Mouse (Mus musculus): ENCODE results near the gene Hcn1. TPM values are rescaled to one million over a fixed set of nuclear protein-coding genes. Genes with fewer than 3 reads are reported as not detected.
"Not testable (repeated sequence)": the region's sequence is repeated elsewhere in the genome, so short reads cannot be mapped to it uniquely, and the experiment has no call there.

Gene Hcn1
- polyA plus RNA-seq, 1 experiment: 0.04 TPM

DNA sequence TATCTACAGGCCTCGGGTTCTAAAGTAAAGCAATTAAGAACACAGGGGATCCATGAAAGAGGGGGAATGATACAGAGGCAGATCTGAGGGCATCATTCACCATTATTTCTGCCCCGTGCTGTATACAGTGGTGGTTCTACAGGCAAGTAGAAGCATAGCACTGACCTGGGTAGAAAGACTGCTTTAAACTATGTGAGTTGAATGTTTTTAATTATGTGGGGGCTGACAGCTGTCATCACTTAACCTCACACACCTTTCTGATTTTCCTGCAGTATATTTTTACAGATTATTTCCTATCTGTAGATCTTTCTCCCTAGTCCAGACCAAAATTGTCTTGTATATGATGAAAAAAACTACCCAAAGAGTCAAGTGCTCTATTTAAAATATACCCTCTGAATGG lies 382.2 kb downstream of the Hcn1 start:
- Histone ChIP-seq H3K36me3 (ENCODE audit: control insufficient read depth, insufficient read depth) (no peaks in the 10 kb centered on the region), H3K4me3 (ENCODE audit: insufficient read depth, poor library complexity, severe bottlenecking) (no peak overlapping the region), H3K27me3 (ENCODE audit: control insufficient read depth, insufficient read depth, insufficient read length) (no peaks in the 10 kb centered on the region), H3K79me3 (ENCODE audit: low read depth) (no peaks in the 10 kb centered on the region), H3ac (ENCODE audit: control insufficient read depth, insufficient read length, low read depth) (no peak overlapping the region), H3K79me2 (ENCODE audit: control insufficient read depth, insufficient read depth) (no peaks in the 10 kb centered on the region)
- no peak for TF ChIP-seq MAX (IDR thresholded peaks at IDR 0.05)
- no peak for TF ChIP-seq MYOD1 (IDR thresholded peaks at IDR 0.05; ENCODE audit: control insufficient read depth, insufficient read length, low read depth)
- TF ChIP-seq CEBPB (IDR thresholded peaks at IDR 0.05; ENCODE audit: low read depth): no peak
- TF ChIP-seq MYOG (IDR thresholded peaks at IDR 0.05; ENCODE audit: control insufficient read depth, extremely low read depth, insufficient read length): no peak
- TF ChIP-seq CTCF (IDR thresholded peaks at IDR 0.05; ENCODE audit: control insufficient read depth, insufficient read depth, insufficient read length): no peak
- no peak for TF ChIP-seq USF1 (IDR thresholded peaks at IDR 0.05; ENCODE audit: low read depth)
- TF ChIP-seq FOSL1 (IDR thresholded peaks at IDR 0.05; ENCODE audit: insufficient read depth, low read length, poor library complexity, severe bottlenecking): no peak

DNA sequence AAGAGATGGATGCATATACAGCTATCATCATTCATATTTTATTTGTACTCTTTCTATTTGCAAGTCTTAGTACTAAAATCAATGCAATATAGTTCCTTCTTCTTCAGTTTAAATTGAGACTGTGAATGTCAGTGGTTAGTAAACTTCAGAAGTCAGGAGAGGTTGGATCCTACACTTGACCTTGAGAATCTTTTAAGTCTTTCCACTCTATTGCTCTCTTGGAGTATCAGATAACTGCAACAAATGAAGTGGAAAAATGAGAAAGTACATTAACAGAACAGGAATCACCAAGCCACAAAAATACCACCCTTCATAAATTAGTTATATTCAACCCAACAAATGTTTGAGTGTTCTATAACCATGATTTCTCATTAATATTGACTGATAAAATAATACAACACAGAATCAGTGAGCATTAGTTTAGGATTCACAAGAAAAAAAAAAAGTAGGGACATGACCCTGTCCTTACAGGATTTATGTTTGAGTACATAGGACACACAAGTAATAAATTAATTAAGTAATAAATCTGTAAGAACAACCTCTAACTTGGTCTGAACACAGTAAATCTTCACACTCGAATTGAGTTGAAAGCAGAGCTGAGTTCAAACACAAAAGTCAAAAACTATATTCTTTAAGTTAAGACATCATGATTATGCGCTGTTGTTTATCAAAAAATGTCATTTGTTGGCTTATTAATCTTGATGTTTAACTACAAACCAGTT lies 397.8 kb downstream of the Hcn1 start:
- no peaks in the 10 kb centered on the region for H3K36me3 ChIP-seq (ENCODE audit: control insufficient read depth, insufficient read depth)
- no peaks in the 10 kb centered on the region for H3K79me3 ChIP-seq (ENCODE audit: low read depth)
- no peak overlapping the region for H3K4me3 ChIP-seq (ENCODE audit: insufficient read depth, poor library complexity, severe bottlenecking)
- H3K79me2 ChIP-seq (ENCODE audit: control insufficient read depth, insufficient read depth): no peaks in the 10 kb centered on the region
- H3ac ChIP-seq (ENCODE audit: control insufficient read depth, insufficient read length, low read depth): no peak overlapping the region
- H3K27me3 ChIP-seq (ENCODE audit: control insufficient read depth, insufficient read depth, insufficient read length): no peaks in the 10 kb centered on the region
- TF ChIP-seq MAX (IDR thresholded peaks at IDR 0.05) (no peak), MYOG (IDR thresholded peaks at IDR 0.05; ENCODE audit: control insufficient read depth, extremely low read depth, insufficient read length) (no peak), CEBPB (IDR thresholded peaks at IDR 0.05; ENCODE audit: low read depth) (no peak), CTCF (IDR thresholded peaks at IDR 0.05; ENCODE audit: control insufficient read depth, insufficient read depth, insufficient read length) (no peak), MYOD1 (IDR thresholded peaks at IDR 0.05; ENCODE audit: control insufficient read depth, insufficient read length, low read depth) (no peak), FOSL1 (IDR thresholded peaks at IDR 0.05; ENCODE audit: insufficient read depth, low read length, poor library complexity, severe bottlenecking) (no peak), USF1 (IDR thresholded peaks at IDR 0.05; ENCODE audit: low read depth) (no peak)

DNA sequence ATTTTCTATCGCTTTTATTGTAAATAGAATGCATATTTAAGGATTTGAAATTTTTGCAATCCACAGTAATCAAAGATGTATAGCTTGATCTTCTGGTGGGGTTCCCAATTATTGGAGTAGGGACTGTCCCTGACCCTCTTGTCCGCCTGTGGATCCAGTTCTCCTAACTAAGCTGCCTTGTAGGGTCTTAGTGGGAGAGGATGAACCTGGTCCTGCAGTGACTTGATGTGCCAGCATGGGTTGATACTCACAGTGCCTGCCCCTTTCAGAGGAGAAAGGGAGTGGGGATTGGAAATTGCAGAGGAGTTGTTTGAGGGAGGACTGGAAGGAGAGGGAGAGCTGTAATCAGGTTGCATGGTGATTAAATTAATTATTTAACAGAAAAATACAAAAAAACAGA lies 398.4 kb downstream of the Hcn1 start:
- Histone ChIP-seq H3K27me3 (ENCODE audit: control insufficient read depth, insufficient read depth, insufficient read length) (no peaks in the 10 kb centered on the region), H3K36me3 (ENCODE audit: control insufficient read depth, insufficient read depth) (no peaks in the 10 kb centered on the region)
- no peak for TF ChIP-seq MYOG (IDR thresholded peaks at IDR 0.05; ENCODE audit: control insufficient read depth, extremely low read depth, insufficient read length)
- no peak for TF ChIP-seq MAX (IDR thresholded peaks at IDR 0.05)
- TF ChIP-seq FOSL1 (IDR thresholded peaks at IDR 0.05; ENCODE audit: insufficient read depth, low read length, poor library complexity, severe bottlenecking): no peak
- no peak for TF ChIP-seq CTCF (IDR thresholded peaks at IDR 0.05; ENCODE audit: control insufficient read depth, insufficient read depth, insufficient read length)
- TF ChIP-seq MYOD1 (IDR thresholded peaks at IDR 0.05; ENCODE audit: control insufficient read depth, insufficient read length, low read depth): no peak
- no peak for TF ChIP-seq USF1 (IDR thresholded peaks at IDR 0.05; ENCODE audit: low read depth)
- TF ChIP-seq CEBPB (IDR thresholded peaks at IDR 0.05; ENCODE audit: low read depth): no peak

DNA sequence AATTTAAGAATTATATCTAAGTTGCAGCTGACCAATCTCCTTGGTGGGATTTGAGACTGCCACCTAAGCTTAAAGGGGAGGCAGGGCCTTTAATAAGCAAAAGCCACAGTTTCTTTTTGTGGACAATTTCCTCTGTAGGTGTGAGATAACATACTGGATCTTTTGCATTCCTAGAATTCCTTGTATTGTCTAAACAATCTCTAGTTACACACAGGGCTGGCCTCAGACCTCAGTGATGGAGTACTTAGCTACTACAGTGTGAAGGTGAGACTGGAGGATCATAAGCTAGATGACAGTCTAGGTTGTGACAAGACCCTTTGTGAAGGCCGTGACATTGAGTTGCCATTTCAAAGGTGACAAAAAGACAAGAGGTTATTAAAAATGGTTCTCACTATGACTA lies 419.1 kb downstream of the Hcn1 start:
- TF ChIP-seq MAX (IDR thresholded peaks at IDR 0.05): no peak
- TF ChIP-seq CTCF (IDR thresholded peaks at IDR 0.05; ENCODE audit: control insufficient read depth, insufficient read depth, insufficient read length): no peak
- TF ChIP-seq FOSL1 (IDR thresholded peaks at IDR 0.05; ENCODE audit: insufficient read depth, low read length, poor library complexity, severe bottlenecking): no peak
- no peak for TF ChIP-seq USF1 (IDR thresholded peaks at IDR 0.05; ENCODE audit: low read depth)
- no peak for TF ChIP-seq CEBPB (IDR thresholded peaks at IDR 0.05; ENCODE audit: low read depth)
- TF ChIP-seq MYOG (IDR thresholded peaks at IDR 0.05; ENCODE audit: control insufficient read depth, extremely low read depth, insufficient read length): no peak
- no peak for TF ChIP-seq MYOD1 (IDR thresholded peaks at IDR 0.05; ENCODE audit: control insufficient read depth, insufficient read length, low read depth)
- Histone ChIP-seq H3K4me3 (ENCODE audit: insufficient read depth, poor library complexity, severe bottlenecking) (no peak overlapping the region), H3K27me3 (ENCODE audit: control insufficient read depth, insufficient read depth, insufficient read length) (no peaks in the 10 kb centered on the region), H3K79me3 (ENCODE audit: low read depth) (no peaks in the 10 kb centered on the region), H3ac (ENCODE audit: control insufficient read depth, insufficient read length, low read depth) (no peak overlapping the region), H3K36me3 (ENCODE audit: control insufficient read depth, insufficient read depth) (no peaks in the 10 kb centered on the region), H3K79me2 (ENCODE audit: control insufficient read depth, insufficient read depth) (no peaks in the 10 kb centered on the region)

More for the DNA sequence above, 398.4 kb downstream of the Hcn1 start:
- H3K79me2 ChIP-seq (ENCODE audit: control insufficient read depth, insufficient read depth): no peaks in the 10 kb centered on the region
- H3K4me3 ChIP-seq (ENCODE audit: insufficient read depth, poor library complexity, severe bottlenecking): no peak overlapping the region
- H3K79me3 ChIP-seq (ENCODE audit: low read depth): no peaks in the 10 kb centered on the region
- H3ac ChIP-seq (ENCODE audit: control insufficient read depth, insufficient read length, low read depth): no peak overlapping the region

DNA sequence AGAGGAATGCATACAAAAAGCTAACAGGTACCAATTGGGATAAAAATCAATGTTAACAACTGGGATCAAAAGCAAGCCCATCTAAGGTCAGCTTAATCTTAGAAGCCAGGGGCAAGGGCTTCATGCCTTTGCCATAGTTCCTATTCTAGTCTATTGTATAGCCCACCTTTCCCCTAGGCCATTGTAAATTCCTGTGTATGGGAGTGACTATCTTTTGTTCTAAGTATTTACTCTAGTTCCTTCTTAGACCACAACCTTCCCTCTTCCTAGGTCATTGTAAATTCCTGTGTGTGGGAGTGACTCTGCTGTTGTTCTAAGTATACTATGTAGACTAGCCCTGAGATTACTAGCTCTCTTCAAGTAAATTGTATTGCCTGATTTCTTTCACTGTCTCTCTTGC lies 420.8 kb downstream of the Hcn1 start:
- not testable (repeated sequence) for H3K79me3 ChIP-seq (ENCODE audit: low read depth); H3K27me3 ChIP-seq (ENCODE audit: control insufficient read depth, insufficient read depth, insufficient read length); H3K79me2 ChIP-seq (ENCODE audit: control insufficient read depth, insufficient read depth); H3K4me3 ChIP-seq (ENCODE audit: insufficient read depth, poor library complexity, severe bottlenecking); H3K36me3 ChIP-seq (ENCODE audit: control insufficient read depth, insufficient read depth); H3ac ChIP-seq (ENCODE audit: control insufficient read depth, insufficient read length, low read depth)

DNA sequence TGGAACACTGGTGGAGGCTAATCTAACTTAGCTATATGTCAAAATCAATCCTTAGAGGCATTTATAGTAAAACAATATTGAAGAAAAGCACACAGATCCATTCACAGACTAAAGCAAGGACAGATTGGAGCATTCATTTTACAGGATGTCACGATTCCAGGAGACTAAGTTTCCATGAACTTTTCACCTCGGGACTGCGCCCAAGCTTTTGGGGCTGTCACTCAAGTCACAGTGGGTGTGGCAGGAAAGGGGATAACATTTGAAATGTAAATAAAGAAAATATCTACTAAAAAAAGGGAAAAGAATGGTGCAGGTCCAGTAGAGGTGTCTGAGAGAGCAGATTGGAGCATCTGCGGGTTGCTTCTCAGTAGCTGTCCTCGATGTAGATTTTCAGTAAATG lies 421.3 kb downstream of the Hcn1 start:
- no peak overlapping the region for H3K4me3 ChIP-seq (ENCODE audit: insufficient read depth, poor library complexity, severe bottlenecking)
- no peak overlapping the region for H3ac ChIP-seq (ENCODE audit: control insufficient read depth, insufficient read length, low read depth)
- H3K27me3 ChIP-seq (ENCODE audit: control insufficient read depth, insufficient read depth, insufficient read length): no peaks in the 10 kb centered on the region
- H3K79me3 ChIP-seq (ENCODE audit: low read depth): no peaks in the 10 kb centered on the region
- TF ChIP-seq MYOD1 (IDR thresholded peaks at IDR 0.05; ENCODE audit: control insufficient read depth, insufficient read length, low read depth) (no peak), MAX (IDR thresholded peaks at IDR 0.05) (no peak), FOSL1 (IDR thresholded peaks at IDR 0.05; ENCODE audit: insufficient read depth, low read length, poor library complexity, severe bottlenecking) (no peak), MYOG (IDR thresholded peaks at IDR 0.05; ENCODE audit: control insufficient read depth, extremely low read depth, insufficient read length) (no peak), CEBPB (IDR thresholded peaks at IDR 0.05; ENCODE audit: low read depth) (no peak), CTCF (IDR thresholded peaks at IDR 0.05; ENCODE audit: control insufficient read depth, insufficient read depth, insufficient read length) (no peak), USF1 (IDR thresholded peaks at IDR 0.05; ENCODE audit: low read depth) (no peak)
- no peaks in the 10 kb centered on the region for H3K79me2 ChIP-seq (ENCODE audit: control insufficient read depth, insufficient read depth)
- no peaks in the 10 kb centered on the region for H3K36me3 ChIP-seq (ENCODE audit: control insufficient read depth, insufficient read depth)
